Mouse (Mus musculus): ENCODE results near the gene Slc2a12. TPM values are rescaled to one million over a fixed set of nuclear protein-coding genes. Genes with fewer than 3 reads are reported as not detected.

Slc2a12 gene
- polyA plus RNA-seq, 1 experiment from 2014 or later = 3.0 TPM

GRCm38 (mm10) chr10:22674176-22674575, 29.4 kb downstream of the Slc2a12 start:
- H3K4me2 ChIP-seq = no peak overlapping the region
- no peak for ATAC-seq (ENCODE audit: insufficient number of reproducible peaks, low FRiP score, low TSS enrichment, low read depth)
- H3K4me3 ChIP-seq = no peak overlapping the region
- no peaks in the 10 kb centered on the region for H3K36me3 ChIP-seq
- 93% methylated on average over 8 of the region's 8 CpGs for WGBS
- H3K9ac ChIP-seq = no peak overlapping the region
- H3K27ac ChIP-seq = no peak overlapping the region
- H3K27me3 ChIP-seq = no peaks in the 10 kb centered on the region; the same call in 1 of the 2 replicates
- H3K9me3 ChIP-seq = no peaks in the 10 kb centered on the region
- peaks cover 8% of the 10 kb centered on the region; the same call in 1 of the 2 replicates for H3K4me1 ChIP-seq

DNA sequence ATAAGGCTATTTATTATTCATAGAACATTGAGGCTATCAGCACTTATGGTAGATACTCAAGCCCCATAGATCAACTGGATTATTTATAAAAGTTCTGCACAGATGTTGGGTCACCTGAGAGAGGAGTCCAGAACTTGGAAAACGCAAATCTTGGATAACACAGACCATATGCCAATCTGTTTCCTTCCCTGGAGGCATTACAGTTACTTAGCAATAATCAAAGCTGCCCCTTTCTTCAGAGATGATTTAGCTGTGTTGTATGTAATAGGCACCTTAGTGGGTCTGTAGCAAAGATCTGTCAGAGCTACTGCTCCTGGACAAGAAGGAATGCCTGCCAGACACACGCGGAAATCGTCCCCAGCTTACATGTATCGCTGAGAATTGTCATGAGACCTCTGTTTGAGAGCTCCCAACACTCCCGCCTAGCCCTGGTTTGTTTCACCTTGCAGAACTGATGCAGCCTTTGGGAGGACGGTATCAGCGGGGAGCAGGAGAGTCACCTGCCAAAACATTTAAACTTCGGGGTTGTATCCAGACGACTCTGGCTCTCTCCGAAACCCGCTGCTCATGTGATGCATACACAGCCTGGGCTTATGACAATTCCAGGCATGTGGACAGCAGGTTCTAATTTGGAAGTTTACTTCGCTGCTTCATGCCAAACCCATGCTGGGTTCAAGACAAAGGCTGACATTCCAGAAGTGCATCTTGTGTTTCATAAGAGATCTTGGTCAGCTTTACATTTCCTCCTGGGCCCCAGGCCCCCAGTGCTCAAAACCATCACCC, 31.2 kb downstream of the Slc2a12 start:
- H3K9ac ChIP-seq = no peak overlapping the region
- peaks cover 8% of the 10 kb centered on the region; the same call in 1 of the 2 replicates for H3K4me1 ChIP-seq
- H3K27ac ChIP-seq = no peak overlapping the region
- no peak overlapping the region for H3K4me3 ChIP-seq
- no peaks in the 10 kb centered on the region for H3K36me3 ChIP-seq
- no peaks in the 10 kb centered on the region; the same call in 1 of the 2 replicates for H3K27me3 ChIP-seq
- 39% methylated on average over 13 of the region's 13 CpGs for WGBS
- no peak; the same call in 1 of the 2 replicates for ATAC-seq (ENCODE audit: insufficient number of reproducible peaks, low FRiP score, low TSS enrichment, low read depth)
- H3K9me3 ChIP-seq = no peaks in the 10 kb centered on the region
- no peak overlapping the region for H3K4me2 ChIP-seq

GRCm38 (mm10) chr10:22696236-22696635, 51.4 kb downstream of the Slc2a12 start:
- ATAC-seq (ENCODE audit: insufficient number of reproducible peaks, low FRiP score, low TSS enrichment, low read depth) = no peak
- Histone ChIP-seq H3K4me1 (peaks cover 10% of the 10 kb centered on the region; the same call in 1 of the 2 replicates), H3K27me3 (no peaks in the 10 kb centered on the region), H3K27ac (no peak overlapping the region), H3K4me2 (no peak overlapping the region), H3K9ac (no peak overlapping the region), H3K36me3 (no peaks in the 10 kb centered on the region; the same call in 1 of the 2 replicates), H3K4me3 (no peak overlapping the region), H3K9me3 (no peaks in the 10 kb centered on the region)
- WGBS = 65% methylated on average over 9 of the region's 9 CpGs

GRCm38 (mm10) chr10:22696864-22697263, 52.1 kb downstream of the Slc2a12 start:
- H3K4me3 ChIP-seq = no peak overlapping the region
- H3K9me3 ChIP-seq = no peaks in the 10 kb centered on the region
- 69% methylated on average over 7 of the region's 7 CpGs for WGBS
- no peak overlapping the region for H3K27ac ChIP-seq
- no peak overlapping the region for H3K4me2 ChIP-seq
- peaks cover 15% of the 10 kb centered on the region; the same call in 1 of the 2 replicates for H3K4me1 ChIP-seq
- no peak for ATAC-seq (ENCODE audit: insufficient number of reproducible peaks, low FRiP score, low TSS enrichment, low read depth)
- no peaks in the 10 kb centered on the region for H3K27me3 ChIP-seq
- no peak overlapping the region for H3K9ac ChIP-seq
- H3K36me3 ChIP-seq = no peaks in the 10 kb centered on the region; the same call in 1 of the 2 replicates

DNA sequence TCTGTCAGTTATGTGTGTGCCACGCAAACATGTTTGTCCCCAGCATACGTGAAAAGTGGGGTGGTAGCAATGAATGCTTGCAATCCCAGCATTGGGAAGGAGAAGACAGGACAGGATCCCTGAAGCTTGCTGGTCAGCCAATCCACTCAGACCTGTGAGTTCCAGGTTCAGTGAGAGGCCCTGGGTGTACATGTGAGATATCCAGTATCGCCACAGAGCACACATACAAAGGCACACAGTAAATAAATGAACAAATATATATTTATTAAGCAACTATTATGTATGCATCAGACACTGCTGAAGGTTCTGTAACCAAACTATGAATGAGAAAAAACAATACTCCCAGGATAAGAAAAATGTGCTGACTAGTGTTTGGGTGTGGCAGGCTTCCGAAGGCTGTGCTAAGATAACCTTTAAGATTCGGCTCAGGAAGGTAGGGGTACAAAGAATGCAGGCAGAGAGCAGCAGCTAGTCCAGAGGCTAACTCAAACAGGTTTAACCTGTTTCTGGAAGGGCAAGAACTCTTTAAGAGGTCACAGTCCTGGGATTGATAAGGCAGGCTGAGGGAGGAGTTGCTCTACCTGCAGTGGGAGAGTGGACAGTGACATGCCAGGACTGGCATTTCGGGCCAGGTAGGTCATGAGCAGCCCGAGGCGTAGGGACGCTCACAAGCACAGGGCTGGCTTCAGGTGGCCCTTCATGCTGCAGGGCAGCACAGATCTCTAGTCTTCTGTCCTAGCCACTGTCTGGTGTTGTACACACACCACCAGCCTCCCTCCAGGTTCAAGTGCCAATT, 53.5 kb downstream of the Slc2a12 start:
- Histone ChIP-seq H3K9me3 (no peaks in the 10 kb centered on the region), H3K4me2 (no peak overlapping the region), H3K4me1 (peaks cover 19% of the 10 kb centered on the region; the same call in 1 of the 2 replicates), H3K27ac (no peak overlapping the region), H3K27me3 (no peaks in the 10 kb centered on the region), H3K9ac (no peak overlapping the region), H3K4me3 (no peak overlapping the region), H3K36me3 (peaks cover 6% of the 10 kb centered on the region; the same call in 1 of the 2 replicates)
- 72% methylated on average over 9 of the region's 9 CpGs for WGBS
- ATAC-seq (ENCODE audit: insufficient number of reproducible peaks, low FRiP score, low TSS enrichment, low read depth) = no peak

DNA sequence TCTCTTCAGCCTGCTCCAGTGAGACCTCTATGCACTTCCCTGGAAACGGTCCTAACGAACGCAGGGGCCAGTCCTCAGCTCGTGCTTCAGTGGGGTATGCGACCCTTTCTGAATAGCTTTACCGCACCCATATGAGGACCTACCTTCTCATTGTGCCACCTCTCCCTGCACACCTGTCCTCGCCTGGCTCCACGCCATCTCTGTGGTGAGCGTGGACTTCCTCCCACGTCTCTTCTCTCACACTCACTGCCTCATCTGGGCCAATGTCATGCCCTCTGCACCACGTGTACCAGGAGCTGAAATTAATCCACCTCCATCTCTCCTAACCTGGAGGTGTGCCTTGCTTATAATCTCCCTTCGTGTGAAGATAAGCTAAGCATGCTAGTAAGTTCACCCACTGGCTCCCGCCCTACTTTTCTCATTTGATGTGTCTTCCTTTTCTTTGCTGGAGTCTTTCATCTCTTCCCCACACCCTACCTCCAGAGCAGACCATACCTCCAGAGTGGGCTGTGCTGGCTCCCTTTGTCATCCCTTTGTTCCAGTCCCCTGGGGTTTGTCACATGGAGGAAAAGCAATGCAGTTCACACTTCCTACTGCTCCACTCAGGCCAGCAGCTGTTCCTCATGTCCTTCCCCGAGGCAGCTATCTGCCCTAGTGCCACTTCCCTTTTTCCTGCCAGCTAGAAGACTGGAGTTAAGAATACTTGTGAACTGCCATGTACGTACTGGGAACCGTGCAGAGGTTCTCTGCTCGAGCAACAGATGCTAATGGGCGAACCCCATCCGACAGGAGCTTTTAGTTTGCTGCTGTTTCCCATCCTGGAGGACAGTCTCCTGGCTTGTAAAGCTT, 54.9 kb downstream of the Slc2a12 start:
- 70% methylated on average over 19 of the region's 19 CpGs for WGBS
- Histone ChIP-seq H3K27ac (no peak overlapping the region), H3K27me3 (no peaks in the 10 kb centered on the region), H3K9ac (no peak overlapping the region), H3K4me3 (no peak overlapping the region), H3K36me3 (peaks cover 9% of the 10 kb centered on the region), H3K4me1 (peaks cover 19% of the 10 kb centered on the region; the same call in 1 of the 2 replicates), H3K4me2 (no peak overlapping the region), H3K9me3 (no peaks in the 10 kb centered on the region)
- ATAC-seq (ENCODE audit: insufficient number of reproducible peaks, low FRiP score, low TSS enrichment, low read depth) = no peak

DNA sequence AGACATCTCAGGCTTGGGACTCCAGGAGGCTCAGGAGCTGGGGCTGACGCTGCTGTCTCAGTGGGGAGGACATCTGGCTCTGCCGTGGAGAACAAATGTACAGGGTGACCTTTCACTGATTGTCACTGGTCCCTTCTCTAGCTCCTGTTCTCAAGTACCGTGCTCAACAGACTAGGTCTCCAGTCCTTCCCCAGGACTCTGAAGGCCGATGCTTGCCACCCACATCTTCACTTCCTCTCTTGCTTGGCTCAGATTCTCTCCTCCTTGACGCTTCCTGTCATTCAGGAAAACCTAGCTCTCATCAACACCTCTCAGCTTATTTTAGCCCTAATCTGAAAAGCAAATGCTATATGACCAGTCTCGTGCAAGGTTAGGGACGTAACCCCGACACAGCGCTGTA, 56.0 kb downstream of the Slc2a12 start:
- Histone ChIP-seq H3K36me3 (peaks cover 14% of the 10 kb centered on the region), H3K9me3 (no peaks in the 10 kb centered on the region), H3K4me3 (no peak overlapping the region), H3K27ac (no peak overlapping the region), H3K4me2 (no peak overlapping the region), H3K27me3 (no peaks in the 10 kb centered on the region), H3K4me1 (peaks cover 19% of the 10 kb centered on the region; the same call in 1 of the 2 replicates), H3K9ac (no peak overlapping the region)
- no peak for ATAC-seq (ENCODE audit: insufficient number of reproducible peaks, low FRiP score, low TSS enrichment, low read depth)
- 81% methylated on average over 9 of the region's 9 CpGs for WGBS

- Histone ChIP-seq H3K9ac (no peak overlapping the region), H3K27me3 (no peaks in the 10 kb centered on the region), H3K27ac (peak overlapping the region; percentile 22; the same call in 1 of the 2 replicates), H3K36me3 (peaks cover 22% of the 10 kb centered on the region), H3K4me3 (no peak overlapping the region), H3K9me3 (no peaks in the 10 kb centered on the region), H3K4me2 (no peak overlapping the region), H3K4me1 (peaks cover 19% of the 10 kb centered on the region; the same call in 1 of the 2 replicates)
- 41% methylated on average over 12 of the region's 12 CpGs for WGBS
- peak; percentile 35; the same call in 1 of the 2 replicates for ATAC-seq (ENCODE audit: insufficient number of reproducible peaks, low FRiP score, low TSS enrichment, low read depth)
Observed at GRCm38 (mm10) chr10:22701485-22702315, 56.9 kb downstream of the Slc2a12 start.

- H3K27me3 ChIP-seq = no peaks in the 10 kb centered on the region
- no peak overlapping the region for H3K27ac ChIP-seq
- peaks cover 15% of the 10 kb centered on the region; the same call in 1 of the 2 replicates for H3K4me1 ChIP-seq
- H3K9me3 ChIP-seq = no peaks in the 10 kb centered on the region
- WGBS = 81% methylated on average over 6 of the region's 6 CpGs
- peaks cover 44% of the 10 kb centered on the region for H3K36me3 ChIP-seq
- ATAC-seq (ENCODE audit: insufficient number of reproducible peaks, low FRiP score, low TSS enrichment, low read depth) = no peak
- no peak overlapping the region for H3K4me3 ChIP-seq
- H3K4me2 ChIP-seq = no peak overlapping the region
- H3K9ac ChIP-seq = no peak overlapping the region
Observed at GRCm38 (mm10) chr10:22703844-22704243, 59.0 kb downstream of the Slc2a12 start.

- peaks cover 56% of the 10 kb centered on the region for H3K36me3 ChIP-seq
- WGBS = 89% methylated on average over 7 of the region's 7 CpGs
- H3K4me1 ChIP-seq = no peaks in the 10 kb centered on the region
- no peaks in the 10 kb centered on the region for H3K27me3 ChIP-seq
- no peak for ATAC-seq (ENCODE audit: insufficient number of reproducible peaks, low FRiP score, low TSS enrichment, low read depth)
- no peak overlapping the region for H3K27ac ChIP-seq
- no peaks in the 10 kb centered on the region for H3K9me3 ChIP-seq
- no peak overlapping the region for H3K9ac ChIP-seq
- no peak overlapping the region for H3K4me3 ChIP-seq
- no peak overlapping the region for H3K4me2 ChIP-seq
Observed at GRCm38 (mm10) chr10:22708190-22708843, 63.5 kb downstream of the Slc2a12 start.

Data from limb, embryonic 15.5 days (tissue).